Mouse (Mus musculus) liver, postnatal 0 days (tissue): ENCODE measurements around the gene Cym.

ENCODE experiments used
- CTCF ChIP-seq: sonication (generic); IDR thresholded peaks from 2 replicates; pipeline ENCODE4 v1.5.1; 2016; ENCODE audit warnings: antibody characterized with exemption, low read depth
- EP300 ChIP-seq: IDR thresholded peaks from 2 replicates; pipeline ENCODE4 v1.6.1; 2016; ENCODE audit warnings: antibody characterized with exemption, low read depth, mild to moderate bottlenecking

DNA sequence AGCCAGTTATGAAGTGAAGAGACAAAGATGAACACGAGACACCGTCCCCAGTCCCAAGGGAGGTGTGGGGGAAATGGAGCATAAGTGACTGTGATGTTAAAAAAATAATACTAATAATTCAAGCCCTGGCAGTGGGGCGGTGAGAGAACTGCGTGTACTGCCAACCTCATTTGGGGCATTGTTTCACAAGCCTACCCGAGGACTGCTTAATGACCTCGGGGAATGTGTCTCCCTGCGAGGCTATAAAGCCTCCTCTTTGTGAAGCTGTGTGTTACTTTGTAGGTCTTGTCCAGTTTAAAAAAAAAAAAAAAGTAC lies 40.3 kb upstream of the Cym start:
- no peak for TF ChIP-seq CTCF
- no peak for TF ChIP-seq EP300
